Mouse (Mus musculus): ENCODE results near the gene Gemin5.
"Not testable (repeated sequence)": the region's sequence is repeated elsewhere in the genome, so short reads cannot be mapped to it uniquely, and the experiment has no call there.

The Gemin5 gene

GRCm38 (mm10) chr11:58168167-58168915 is at the start of gene Gemin5:
Gene Gemin5 (minus strand): TSS chr11:58168539.
- peak; percentile 78 to 80 for DNase-seq

- DNase-seq = no peak
Observed at GRCm38 (mm10) chr11:58216823-58217222, 48.5 kb upstream of the Gemin5 start.

GRCm38 (mm10) chr11:58215814-58216213 is 47.5 kb upstream of the Gemin5 start:
- no peak for DNase-seq

GRCm38 (mm10) chr11:58215049-58215430 is 46.7 kb upstream of the Gemin5 start:
- not testable (repeated sequence) for DNase-seq

GRCm38 (mm10) chr11:58214391-58215048 is 46.2 kb upstream of the Gemin5 start:
- DNase-seq = peak; percentile 93

GRCm38 (mm10) chr11:58213673-58214342 is 45.5 kb upstream of the Gemin5 start:
- no peak for DNase-seq

- no peak for DNase-seq
Observed at GRCm38 (mm10) chr11:58211682-58212067, 43.3 kb upstream of the Gemin5 start.

GRCm38 (mm10) chr11:58211062-58211681 is 42.8 kb upstream of the Gemin5 start:
- no peak for DNase-seq

GRCm38 (mm10) chr11:58210321-58210886 is 42.1 kb upstream of the Gemin5 start:
- DNase-seq = no peak

GRCm38 (mm10) chr11:58201052-58201451 is 32.7 kb upstream of the Gemin5 start:
- DNase-seq = no peak

- DNase-seq = no peak
Observed at GRCm38 (mm10) chr11:58200226-58200625, 31.9 kb upstream of the Gemin5 start.

- peak; percentile 88 to 89 for DNase-seq
Observed at GRCm38 (mm10) chr11:58199229-58200037, 31.1 kb upstream of the Gemin5 start, which contains the start of the genes Igtp and Irgm2. Gene Igtp (plus strand): TSS chr11:58199556. Gene Irgm2 (plus strand): TSS chr11:58199618.

- no peak for DNase-seq
Observed at GRCm38 (mm10) chr11:58198663-58199062, 30.3 kb upstream of the Gemin5 start.

- no peak for DNase-seq
Observed at GRCm38 (mm10) chr11:58193860-58194520, 25.7 kb upstream of the Gemin5 start.

GRCm38 (mm10) chr11:58193326-58193725 is 25.0 kb upstream of the Gemin5 start:
- DNase-seq = no peak

- DNase-seq = no peak
Observed at GRCm38 (mm10) chr11:58189675-58190074, 21.3 kb upstream of the Gemin5 start.

GRCm38 (mm10) chr11:58183579-58183978 is 15.2 kb upstream of the Gemin5 start:
- no peak for DNase-seq

GRCm38 (mm10) chr11:58180756-58181155 is 12.4 kb upstream of the Gemin5 start:
- DNase-seq = no peak

GRCm38 (mm10) chr11:58179986-58180385 is 11.6 kb upstream of the Gemin5 start:
- DNase-seq = not testable (repeated sequence)

GRCm38 (mm10) chr11:58179563-58179962 is 11.2 kb upstream of the Gemin5 start:
- DNase-seq = peak; percentile 71 to 80

GRCm38 (mm10) chr11:58171459-58172091 is 3.2 kb upstream of the Gemin5 start, which contains the start of gene Mrpl22:
Gene Mrpl22 (plus strand): TSS chr11:58171661.
- peak; percentile 95 to 97 for DNase-seq

Data from lung, adult 18-20 months (tissue).